Mouse (Mus musculus) kidney, adult 18-20 months (tissue): ENCODE data around the gene Casq2.
"Not testable (repeated sequence)": the region's sequence is repeated elsewhere in the genome, so short reads cannot be mapped to it uniquely, and the experiment has no call there.

ENCODE experiments used
- DNase-seq: peaks from one replicate; pipeline ENCODE4 v3.0.0; 2021

The Casq2 gene

GRCm38 (mm10) chr3:102137158-102137557 is 50.9 kb downstream of the Casq2 start:
- DNase-seq, result no peak

GRCm38 (mm10) chr3:102138899-102139298 is 52.7 kb downstream of the Casq2 start:
- no peak for DNase-seq

DNA sequence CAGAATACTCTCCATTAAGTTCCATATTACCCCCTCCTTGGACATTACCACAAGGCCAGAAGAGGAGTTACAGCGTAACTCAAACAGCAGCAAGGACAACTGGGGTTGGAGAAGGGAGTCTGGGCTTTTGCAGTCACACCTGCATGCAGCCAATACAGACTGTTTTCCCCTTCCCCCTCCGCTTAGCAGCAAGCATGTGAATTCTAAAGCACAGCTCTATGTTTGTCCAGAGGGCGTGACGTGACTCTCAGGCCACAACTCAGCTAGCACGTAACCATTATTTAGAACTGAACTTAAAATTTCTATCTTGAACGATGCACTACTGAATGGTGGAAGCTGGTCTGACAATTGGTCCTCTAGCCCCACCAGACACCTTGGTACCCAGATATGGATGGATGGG is 54.4 kb downstream of the Casq2 start:
- no peak for DNase-seq

DNA sequence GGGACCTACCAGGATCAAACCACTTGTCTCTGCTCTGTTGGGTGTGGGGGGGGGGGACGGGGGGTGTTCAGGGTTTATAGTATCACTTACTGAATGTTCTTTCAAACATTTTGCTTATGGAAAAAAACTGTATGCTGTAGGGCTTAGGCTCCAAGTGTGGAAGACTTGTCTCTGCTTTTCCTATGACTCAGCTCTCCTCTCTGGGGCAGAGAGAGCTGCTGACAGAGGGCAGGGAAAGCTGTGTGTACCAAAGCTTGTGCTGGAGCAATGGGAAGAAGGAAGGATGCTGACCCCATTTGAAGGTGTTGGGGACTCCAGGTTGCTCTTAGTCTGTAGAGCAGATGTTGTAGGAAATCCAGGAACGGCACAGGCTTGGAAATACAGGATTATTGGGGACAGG is 55.2 kb downstream of the Casq2 start:
- DNase-seq, result no peak

GRCm38 (mm10) chr3:102141893-102142292 is 55.7 kb downstream of the Casq2 start:
- DNase-seq, result no peak

DNA sequence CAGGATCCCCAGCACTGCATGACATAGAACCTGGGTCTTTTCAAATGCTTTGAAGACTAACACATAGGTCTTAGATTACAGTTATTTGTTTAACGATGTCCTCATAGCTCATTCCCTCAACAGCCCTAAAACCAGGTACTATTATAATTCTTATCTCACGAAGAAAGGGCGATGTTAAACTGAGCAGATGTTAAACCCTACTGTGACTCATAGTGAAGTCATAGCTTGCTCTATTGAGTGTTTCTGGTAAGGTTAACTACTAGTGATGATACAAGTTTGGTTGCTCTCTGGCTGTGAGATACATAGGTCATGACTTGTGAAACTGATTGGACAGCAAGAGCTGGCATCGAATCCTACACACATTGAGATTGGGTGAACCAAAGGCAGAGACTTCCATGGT is 56.7 kb downstream of the Casq2 start:
- DNase-seq, result no peak

GRCm38 (mm10) chr3:102143536-102143935 is 57.3 kb downstream of the Casq2 start:
- DNase-seq, result no peak

- DNase-seq, result no peak
Measured at GRCm38 (mm10) chr3:102144401-102144800, 58.2 kb downstream of the Casq2 start.

GRCm38 (mm10) chr3:102145645-102146386 is 59.6 kb downstream of the Casq2 start:
- DNase-seq, result no peak

- DNase-seq, result no peak
Measured at GRCm38 (mm10) chr3:102146428-102146827, 60.2 kb downstream of the Casq2 start.

DNA sequence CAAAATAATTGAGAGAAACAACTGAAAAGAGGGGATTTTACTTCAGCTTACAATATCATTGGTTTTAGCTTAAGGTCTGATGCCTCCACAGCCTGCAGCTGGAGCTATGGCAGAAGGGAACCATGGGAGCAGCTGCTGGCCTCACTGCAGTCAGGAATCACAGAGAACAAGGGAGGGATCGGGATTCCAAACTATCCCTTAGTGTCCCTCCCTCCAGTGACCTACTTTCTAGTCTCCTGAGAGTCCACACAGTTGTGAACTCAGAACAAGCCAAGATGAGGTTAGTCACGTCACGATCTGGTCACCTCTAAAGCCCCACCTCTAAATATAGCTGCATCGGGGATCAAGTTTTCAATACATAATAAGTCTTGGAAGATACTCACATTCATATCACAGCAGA is 61.0 kb downstream of the Casq2 start:
- DNase-seq, result no peak

- no peak for DNase-seq
Measured at GRCm38 (mm10) chr3:102149941-102150340, 63.7 kb downstream of the Casq2 start.

DNA sequence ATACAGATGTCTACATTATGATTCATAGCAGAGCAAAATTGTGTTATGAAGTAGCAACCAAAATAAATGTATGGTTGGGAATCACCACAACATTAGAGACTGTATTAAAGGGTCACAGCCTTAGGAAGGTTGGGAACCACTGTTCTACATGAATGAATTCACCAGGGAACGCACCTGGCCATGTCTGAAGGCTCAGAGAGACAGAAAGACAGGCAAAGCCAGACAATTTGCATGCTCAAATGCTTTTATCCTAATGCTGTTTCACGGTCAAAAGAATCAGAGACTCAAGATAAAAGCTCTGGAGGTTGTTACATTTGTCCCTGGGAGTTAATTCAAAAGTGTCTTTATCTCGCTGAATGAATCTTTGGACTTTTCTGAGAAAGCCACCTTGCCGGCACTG is 65.6 kb downstream of the Casq2 start:
- no peak for DNase-seq

- no peak for DNase-seq
Measured at GRCm38 (mm10) chr3:102152471-102152870, 66.3 kb downstream of the Casq2 start.

DNA sequence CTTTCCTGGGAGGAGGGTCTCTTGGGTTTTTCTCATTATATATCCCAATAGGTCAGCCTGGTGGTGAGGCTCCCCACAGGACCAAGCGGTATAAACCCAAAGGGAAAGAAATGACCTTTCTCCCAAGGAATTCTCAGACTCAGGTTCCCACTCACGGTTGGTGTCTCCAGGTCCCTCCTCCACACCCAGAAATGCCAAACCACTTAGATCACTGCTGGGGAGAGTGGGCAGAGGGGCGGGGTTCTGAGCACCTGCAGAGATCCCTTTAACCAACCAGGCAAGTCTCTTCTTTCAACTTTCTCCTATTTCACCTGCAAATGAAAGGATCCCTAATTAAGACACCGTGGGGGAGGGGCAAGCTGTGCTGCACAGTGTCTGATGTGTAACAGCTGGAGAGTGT is 66.7 kb downstream of the Casq2 start:
- DNase-seq, result no peak

GRCm38 (mm10) chr3:102154107-102154506 is 67.9 kb downstream of the Casq2 start:
- DNase-seq, result peak; percentile 16

DNA sequence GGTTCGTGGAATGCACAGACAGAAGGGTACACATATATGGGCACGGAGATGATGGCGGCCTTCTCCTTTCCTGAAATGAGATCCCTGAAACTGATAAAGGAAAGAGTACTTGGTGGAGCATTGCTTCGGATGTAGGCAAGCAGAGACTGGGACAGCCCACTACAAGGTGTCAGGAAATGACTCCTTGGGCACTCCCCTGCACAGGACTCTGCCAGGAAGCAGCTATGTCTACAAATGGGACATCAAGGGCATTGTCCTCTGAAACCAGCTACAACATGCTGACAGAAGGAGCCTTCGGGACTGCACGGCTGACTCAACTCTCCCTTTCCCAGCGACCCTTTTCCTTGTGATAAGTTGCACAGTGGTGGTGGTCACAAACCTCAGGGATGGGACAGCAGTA is 70.5 kb downstream of the Casq2 start:
- no peak for DNase-seq

DNA sequence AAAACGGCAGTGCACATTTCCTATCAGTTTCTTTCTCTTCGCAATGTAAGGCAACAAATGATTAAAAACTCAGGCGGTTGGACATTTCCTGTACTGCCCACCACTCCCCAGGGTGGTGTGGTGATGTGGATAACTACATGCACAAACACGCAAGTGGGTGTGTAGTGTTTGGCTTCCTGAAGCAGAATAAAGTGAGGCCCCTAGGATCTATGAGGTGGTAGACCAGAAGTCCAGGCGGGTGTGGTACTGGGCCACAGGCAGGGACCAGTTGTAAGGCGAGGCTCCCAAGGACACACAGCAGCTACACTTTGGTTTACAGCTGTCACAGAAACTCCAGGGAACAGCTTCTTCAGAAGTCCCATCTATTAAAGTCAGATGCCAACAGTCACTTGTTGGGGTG is 71.4 kb downstream of the Casq2 start:
- no peak for DNase-seq

DNA sequence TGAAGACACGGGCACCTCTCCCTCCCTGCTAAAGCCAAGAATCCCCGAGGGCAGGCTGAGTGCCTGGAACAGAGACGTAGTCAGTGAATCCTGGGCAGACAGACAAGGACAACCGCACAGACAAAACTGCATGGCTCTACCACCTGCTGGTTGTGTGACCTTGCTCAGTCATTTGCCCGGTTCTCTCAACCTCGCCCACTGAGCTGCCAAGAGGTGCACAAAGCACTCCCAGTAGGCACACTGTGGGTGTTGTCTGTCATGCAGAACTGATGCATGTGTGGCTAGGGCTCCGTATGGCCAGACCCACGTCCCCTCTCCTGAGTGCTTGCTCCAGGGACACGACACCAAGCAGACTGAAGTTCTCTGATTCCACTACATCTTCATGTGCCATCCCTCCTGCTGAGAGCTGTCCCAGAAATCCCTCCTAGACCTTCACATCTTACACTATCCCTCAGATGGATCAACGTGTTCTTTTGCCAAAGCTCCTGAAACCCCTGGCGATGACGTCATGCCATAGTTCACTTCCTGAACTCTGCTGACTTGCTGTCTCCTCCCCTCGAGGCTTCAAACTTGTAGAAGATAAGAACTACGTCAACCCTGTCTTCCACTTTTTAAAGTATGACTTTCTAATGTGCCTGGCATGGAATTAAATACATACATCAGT is 72.7 kb downstream of the Casq2 start:
- DNase-seq, result no peak

DNA sequence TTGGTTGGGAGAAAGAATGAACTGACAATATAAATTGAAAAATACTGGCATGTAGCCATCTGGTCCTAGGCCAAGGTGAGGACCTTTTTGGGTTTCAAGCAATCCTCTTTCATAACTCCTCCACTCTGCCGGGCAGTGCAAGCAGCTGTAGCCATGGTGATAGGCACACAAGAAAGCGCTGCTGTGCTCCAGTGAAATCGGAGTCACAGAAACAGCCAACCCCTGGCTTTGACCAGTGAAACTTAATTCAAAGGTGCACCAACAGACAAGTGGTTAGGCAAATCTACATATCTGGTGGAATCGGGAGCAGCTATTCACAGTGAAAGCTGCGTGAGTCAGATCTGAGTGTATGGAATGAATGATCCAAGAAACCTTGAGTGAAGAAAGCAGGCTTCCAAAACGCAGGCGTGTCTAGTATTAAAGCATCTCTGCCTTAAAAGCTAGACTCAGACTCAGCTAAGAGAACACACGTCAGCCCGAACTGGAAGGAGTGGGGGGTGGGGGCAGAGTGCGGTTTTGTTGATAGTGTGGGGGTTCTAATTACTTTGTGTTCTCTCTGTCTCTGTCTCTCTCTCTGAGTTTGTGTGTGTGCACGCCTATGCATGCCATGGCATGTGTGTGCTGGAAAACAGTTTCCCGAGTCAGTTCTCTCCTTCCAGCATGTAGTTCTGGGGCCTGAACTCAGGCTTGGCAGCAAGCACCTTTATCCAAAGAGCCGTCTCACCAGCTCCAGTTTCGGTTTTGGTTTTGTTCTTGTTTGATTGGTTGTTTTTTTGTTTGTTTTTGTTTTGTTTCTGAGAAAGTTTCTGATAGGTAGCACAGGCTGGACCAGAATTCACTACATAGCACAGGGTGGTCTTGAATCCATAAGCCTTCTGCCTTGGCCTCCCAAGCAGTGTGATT is 73.5 kb downstream of the Casq2 start:
- DNase-seq, result no peak

GRCm38 (mm10) chr3:102163861-102164260 is 77.6 kb downstream of the Casq2 start:
- DNase-seq, result not testable (repeated sequence)

DNA sequence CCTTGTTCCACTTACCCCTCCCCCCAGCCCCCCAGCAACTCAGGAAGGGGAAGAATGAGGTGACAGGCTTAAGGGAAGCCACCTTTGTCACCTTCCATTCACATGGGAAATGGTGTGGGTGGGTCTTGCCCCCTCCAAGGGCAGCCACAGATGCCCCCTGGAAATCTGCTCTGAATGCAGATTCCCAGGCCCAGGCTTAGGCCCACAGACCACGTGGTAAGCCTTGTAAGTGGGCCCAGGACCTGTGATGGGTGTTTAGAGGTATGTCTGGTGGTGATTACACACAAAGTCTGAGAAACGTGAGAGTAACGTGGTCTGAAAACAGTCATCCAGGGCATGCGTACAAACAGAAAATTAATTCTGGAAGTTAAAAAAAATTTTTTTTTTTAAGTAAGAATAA is 78.7 kb downstream of the Casq2 start:
- no peak for DNase-seq

GRCm38 (mm10) chr3:102165536-102166286 is 79.5 kb downstream of the Casq2 start:
- no peak for DNase-seq
